Mouse (Mus musculus) kidney, embryonic 14.5 days (tissue): ENCODE measurements around the gene Prtg. TPM values are rescaled to one million over a fixed set of nuclear protein-coding genes. Genes with fewer than 3 reads are reported as not detected.

ENCODE experiments used
- ATAC-seq: fragments of 200-750 bp; cut with Nextera tagmentation; 2 replicates; pipeline ENCODE4 v1.8.0; 2017; ENCODE audit warnings: moderate number of reproducible peaks, mild to moderate bottlenecking, moderate TSS enrichment, moderate library complexity; ENCODE audit not compliant: low FRiP score, low TSS enrichment
- H3K27ac ChIP-seq: fragments of 300-500 bp; sonication (generic); 2 replicates; pipeline ENCODE4 v1.5.1; 2014; ENCODE audit warnings: low read depth, mild to moderate bottlenecking, low read length, moderate library complexity, mixed read lengths
- H3K27me3 ChIP-seq: fragments of 300-500 bp; sonication (generic); 2 replicates; pipeline ENCODE4 v1.6.1; 2014; ENCODE audit warnings: mild to moderate bottlenecking, low read length; ENCODE audit not compliant: control insufficient read depth, insufficient read depth
- H3K36me3 ChIP-seq: fragments of 300-500 bp; sonication (generic); 2 replicates; pipeline ENCODE4 v1.6.1; 2014; ENCODE audit warnings: low read length, mixed read lengths; ENCODE audit not compliant: control insufficient read depth, insufficient read depth
- H3K4me1 ChIP-seq: fragments of 300-500 bp; sonication (generic); 2 replicates; pipeline ENCODE4 v1.6.1; 2014; ENCODE audit warnings: low read length, mixed read lengths; ENCODE audit not compliant: control insufficient read depth, insufficient read depth
- H3K4me2 ChIP-seq: fragments of 300-500 bp; sonication (generic); replicated peaks from 2 replicates; pipeline ENCODE4 v1.6.1; 2014; ENCODE audit warnings: low read depth, mild to moderate bottlenecking, low read length
- H3K4me3 ChIP-seq: fragments of 300-500 bp; sonication (generic); 2 replicates; pipeline ENCODE4 v1.5.1; 2014; ENCODE audit warnings: mild to moderate bottlenecking, low read length
- H3K9ac ChIP-seq: fragments of 300-500 bp; sonication (generic); 2 replicates; pipeline ENCODE4 v1.6.1; 2014; ENCODE audit warnings: low read depth, mild to moderate bottlenecking, low read length, moderate library complexity
- H3K9me3 ChIP-seq: fragments of 300-500 bp; sonication (generic); 2 replicates; pipeline ENCODE4 v1.6.1; 2016; ENCODE audit warnings: low read length; ENCODE audit not compliant: control insufficient read depth
- WGBS: fragments of 180-500 bp; shearing (Covaris S2); extraction: QIAGEN DNeasy Blood & Tissue Kit; methylation state at CpG from one replicate; pipeline ENCODE4 v1.1.7; 2014; 5-methylcytosine and 5-hydroxymethylcytosine counted together
- polyA plus RNA-seq: library from polyadenylated mRNA; unstranded; fragments of >200 nt; fragmentation: Nextera tagmentation; extraction: Ambion mirVana; gene quantifications from 2 replicates; pipeline ENCODE4 v1.2.1, GENCODE M21; 2014

Gene Prtg
- polyA plus RNA-seq, 1 experiment from 2014 or later = 4.6 TPM

DNA sequence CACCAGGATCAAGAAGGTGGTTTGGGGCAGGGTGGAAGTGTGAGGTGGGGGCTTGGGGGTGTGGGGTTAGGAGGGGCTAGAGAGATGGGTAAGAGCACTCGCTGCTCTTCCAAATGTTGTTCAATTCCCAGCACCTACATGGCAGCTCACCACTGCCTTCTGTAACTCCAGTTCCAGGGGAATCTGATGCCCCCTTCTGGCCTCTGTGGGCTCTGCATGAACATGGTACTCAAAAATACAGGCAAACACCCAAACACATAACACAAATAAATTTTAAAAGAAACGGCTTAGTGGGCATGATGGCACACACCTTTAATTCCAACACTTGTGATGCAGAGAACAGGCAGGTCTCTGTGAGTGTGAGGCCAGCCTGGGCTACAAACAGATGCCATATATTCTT, 148.1 kb downstream of the Prtg start:
- no peak overlapping the region for H3K4me3 ChIP-seq
- no peaks in the 10 kb centered on the region for H3K27me3 ChIP-seq
- no peaks in the 10 kb centered on the region for H3K9me3 ChIP-seq
- H3K4me2 ChIP-seq = no peak overlapping the region
- ATAC-seq = no peak
- no peaks in the 10 kb centered on the region for H3K36me3 ChIP-seq
- no peak overlapping the region for H3K27ac ChIP-seq
- H3K4me1 ChIP-seq = no peaks in the 10 kb centered on the region
- 61% methylated on average over 2 of the region's 2 CpGs for WGBS
- H3K9ac ChIP-seq = no peak overlapping the region

DNA sequence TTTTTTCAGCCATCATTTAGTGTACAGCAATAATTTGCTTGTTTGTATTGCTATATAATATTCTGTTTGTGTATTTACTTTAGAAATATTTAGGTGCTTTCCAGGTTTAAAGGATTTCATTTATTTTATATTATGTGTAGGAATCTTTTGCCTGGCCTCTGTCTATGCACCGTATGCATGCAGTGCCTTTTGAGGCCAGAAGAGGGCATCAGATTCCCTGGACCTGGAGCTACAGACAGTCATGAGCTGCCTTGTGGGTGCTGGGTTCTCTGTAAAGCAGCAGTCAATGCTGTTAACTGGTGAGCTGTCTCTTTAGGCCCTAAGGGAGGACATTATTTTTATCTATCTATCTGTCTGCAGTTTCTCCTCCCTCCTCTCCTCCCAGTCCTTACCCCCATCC, 148.9 kb downstream of the Prtg start:
- Histone ChIP-seq H3K4me1 (no peaks in the 10 kb centered on the region), H3K4me2 (no peak overlapping the region), H3K27me3 (no peaks in the 10 kb centered on the region), H3K4me3 (no peak overlapping the region), H3K9me3 (no peaks in the 10 kb centered on the region), H3K36me3 (no peaks in the 10 kb centered on the region), H3K27ac (no peak overlapping the region), H3K9ac (no peak overlapping the region)
- no peak for ATAC-seq
- 23% methylated on average over 1 of the region's 1 CpGs for WGBS

GRCm38 (mm10) chr9:72958521-72959450, 152.1 kb downstream of the Prtg start, which contains the start of the genes Dyx1c1 and Gm44503:
Gene Dyx1c1 (plus strand): TSS chr9:72958785.
Gene Gm44503 (plus strand): TSS chr9:72958852.
- ATAC-seq = peak; percentile 92
- Histone ChIP-seq H3K4me2 (peak within 1 kb of the TSS; percentile 46), H3K4me3 (peak within 1 kb of the TSS; percentile 55), H3K9ac (peak within 1 kb of the TSS; percentile 50), H3K36me3 (no peaks in the 10 kb centered on the region), H3K27ac (peak within 1 kb of the TSS; percentile 32; the same call in 1 of the 2 replicates), H3K4me1 (no peaks in the 10 kb centered on the region), H3K9me3 (no peaks in the 10 kb centered on the region), H3K27me3 (no peaks in the 10 kb centered on the region)
- WGBS = 2% methylated on average over 43 of the region's 43 CpGs

- Histone ChIP-seq H3K4me2 (no peak overlapping the region), H3K27me3 (no peaks in the 10 kb centered on the region), H3K9ac (no peak overlapping the region), H3K36me3 (no peaks in the 10 kb centered on the region), H3K27ac (no peak overlapping the region), H3K4me1 (no peaks in the 10 kb centered on the region), H3K9me3 (no peaks in the 10 kb centered on the region), H3K4me3 (no peak overlapping the region)
- 70% methylated on average over 8 of the region's 8 CpGs for WGBS
- no peak for ATAC-seq
These were observed 154.7 kb downstream of the Prtg start for GRCm38 (mm10) chr9:72961346-72961745.

- WGBS = 77% methylated on average over 15 of the region's 15 CpGs
- H3K27me3 ChIP-seq = no peaks in the 10 kb centered on the region
- H3K4me3 ChIP-seq = no peak overlapping the region
- H3K4me1 ChIP-seq = no peaks in the 10 kb centered on the region
- no peaks in the 10 kb centered on the region for H3K36me3 ChIP-seq
- H3K9me3 ChIP-seq = no peaks in the 10 kb centered on the region
- no peak overlapping the region for H3K4me2 ChIP-seq
- H3K27ac ChIP-seq = no peak overlapping the region
- H3K9ac ChIP-seq = no peak overlapping the region
- no peak for ATAC-seq
These were observed 155.3 kb downstream of the Prtg start for GRCm38 (mm10) chr9:72961959-72962358.

Other genes starting within 250 kb of the Prtg start
- 448 and 806 TPM in 2 replicates for gene Nedd4, start 144.5 kb upstream of the Prtg start, polyA plus RNA-seq
- gene Pygo1, start 118.8 kb downstream of the Prtg start, polyA plus RNA-seq = 5.4 and 7.2 TPM in 2 replicates
- 1.8 and 2.1 TPM in 2 replicates for gene Dyx1c1, start 151.9 kb downstream of the Prtg start, polyA plus RNA-seq
- gene Gm44503, start 152.0 kb downstream of the Prtg start, polyA plus RNA-seq = not detected in 2 replicates
- 19.3 and 27.5 TPM in 2 replicates for gene Ccpg1os, start 178.5 kb downstream of the Prtg start, polyA plus RNA-seq
- 17.1 and 29.7 TPM in 2 replicates for gene Ccpg1, start 178.6 kb downstream of the Prtg start, polyA plus RNA-seq
- gene Pigb, start 233.5 kb downstream of the Prtg start, polyA plus RNA-seq = 12.7 and 18.9 TPM in 2 replicates
- gene Rab27a, start 238.0 kb downstream of the Prtg start, polyA plus RNA-seq = 1.2 and 1.3 TPM in 2 replicates